Mouse (Mus musculus) bone marrow, adult 2 months (tissue): ENCODE measurements around the gene Gm43191.

Experiments
- CTCF ChIP-seq: fragments of 200-500 bp; IDR thresholded peaks from 2 replicates; pipeline ENCODE4 v1.5.1; 2011; ENCODE audit warnings: low read length, control low read depth; ENCODE audit not compliant: control insufficient read depth, insufficient read depth
- POLR2A ChIP-seq: fragments of 200-500 bp; IDR thresholded peaks from 2 replicates; pipeline ENCODE4 v1.6.1; 2011; ENCODE audit warnings: low read depth, mild to moderate bottlenecking, control low read depth, low read length, borderline replicate concordance; ENCODE audit not compliant: control insufficient read depth

DNA sequence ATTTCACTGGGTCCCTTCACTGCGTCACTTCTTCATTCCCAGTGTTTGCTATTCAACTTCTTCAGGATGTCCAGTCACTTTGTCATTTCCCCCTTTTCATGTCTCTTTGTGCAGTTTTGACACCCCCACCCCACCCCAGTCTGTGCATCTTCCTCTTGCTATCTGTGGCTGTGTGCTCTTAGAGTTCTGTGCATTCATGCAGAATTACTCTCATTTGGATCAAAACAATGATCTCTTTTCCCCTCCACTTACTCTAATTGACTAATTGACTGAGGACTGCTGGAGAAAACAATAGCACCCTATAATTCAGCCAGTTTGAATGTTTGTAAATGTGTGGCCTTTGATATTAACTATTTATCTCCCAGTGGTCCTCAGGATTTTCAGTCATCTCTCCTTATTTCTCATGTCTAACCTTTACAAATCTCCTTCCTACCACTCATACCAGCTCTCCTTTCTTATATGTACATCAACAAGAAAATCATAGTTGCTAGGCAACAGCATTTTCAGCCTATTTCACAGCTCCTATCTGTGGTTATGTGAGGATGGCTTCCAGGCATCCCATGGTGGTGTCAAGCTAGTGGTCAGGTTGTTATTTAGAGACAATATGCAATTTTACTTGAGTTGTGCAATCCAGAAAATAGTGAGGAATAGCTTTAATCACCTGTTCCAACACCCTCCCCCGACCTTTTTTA, 48.6 kb upstream of the Gm43191 start:
- TF ChIP-seq CTCF = no peak
- no peak for TF ChIP-seq POLR2A
